Mouse (Mus musculus) heart, postnatal 36 days (tissue): Measurements from ENCODE around the gene Tubb3. TPM values are rescaled to one million over a fixed set of nuclear protein-coding genes. Genes with fewer than 3 reads are reported as not detected.
"Not testable (repeated sequence)": the region's sequence is repeated elsewhere in the genome, so short reads cannot be mapped to it uniquely, and the experiment has no call there.

ENCODE experiments used
- DNase-seq, 2 experiments: peaks; one replicate each; pipeline ENCODE4 v3.0.0; 2021 to 2022
- intact Hi-C: fragments of 180-260 bp; cut with DNase I; formaldehyde crosslinking; loops from one replicate; pipeline ENCODE4 v1.15.1; 2025
- total RNA-seq, 2 experiments: library from RNA; stranded (reverse); gene quantifications; 2 replicates each; pipeline ENCODE4 v1.2.3; 2021

Tubb3 gene
- total RNA-seq, 2 experiments from 2014 or later, result 0.72 TPM; not detected in 1

- DNase-seq, result no peak
- intact Hi-C loops, result no loop called here
These were observed 630 bp downstream of the Tubb3 start for GRCm38 (mm10) chr8:123411781-123412327.

- intact Hi-C loops, result no loop called here
- no peak for DNase-seq
These were observed 1.4 kb downstream of the Tubb3 start for GRCm38 (mm10) chr8:123412560-123413170.

- no peak for DNase-seq
- intact Hi-C loops, result no loop called here
These were observed 3.0 kb downstream of the Tubb3 start for GRCm38 (mm10) chr8:123414255-123414654.

- intact Hi-C loops, DNase-seq: not testable (repeated sequence)
These were observed 3.9 kb downstream of the Tubb3 start for GRCm38 (mm10) chr8:123414997-123415696.

- no peak for DNase-seq
- intact Hi-C loops, result no loop called here
These were observed 5.0 kb downstream of the Tubb3 start for GRCm38 (mm10) chr8:123415967-123416943.

GRCm38 (mm10) chr8:123416944-123417555 is 5.8 kb downstream of the Tubb3 start:
- DNase-seq, result no peak
- intact Hi-C loops, result no loop called here

- no peak for DNase-seq
- intact Hi-C loops, result no loop called here
These were observed 8.5 kb downstream of the Tubb3 start for GRCm38 (mm10) chr8:123419711-123420110.

- DNase-seq, result no peak
- intact Hi-C loops, result no loop called here
These were observed 9.5 kb downstream of the Tubb3 start for GRCm38 (mm10) chr8:123420525-123421281.

- intact Hi-C loops, result no loop called here
- DNase-seq, result no peak
These were observed 10.1 kb downstream of the Tubb3 start for GRCm38 (mm10) chr8:123421325-123421724.

GRCm38 (mm10) chr8:123422056-123422780 is 11.0 kb downstream of the Tubb3 start:
- intact Hi-C loops, result loop anchor here (2.0 kb wide), 1 partner anchor 103 kb away; the partner anchor contains the start of gene Fanca
- DNase-seq, result peak; percentile 62 to 65

GRCm38 (mm10) chr8:123422781-123423159 is 11.5 kb downstream of the Tubb3 start:
- DNase-seq, result no peak
- intact Hi-C loops, result loop anchor here (2.0 kb wide), 1 partner anchor 104 kb away; the partner anchor contains the start of gene Fanca

- intact Hi-C loops, result loop anchor here (2.0 kb wide), 1 partner anchor 105 kb away; the partner anchor contains the start of gene Fanca
These were observed 12.2 kb downstream of the Tubb3 start, which contains the start of gene Def8 for GRCm38 (mm10) chr8:123423441-123423840. Gene Def8 (plus strand): TSS chr8:123423527.

GRCm38 (mm10) chr8:123426511-123427509 is 15.6 kb downstream of the Tubb3 start:
- no peak for DNase-seq
- intact Hi-C loops, result no loop called here

More at GRCm38 (mm10) chr8:123423441-123423840, 12.2 kb downstream of the Tubb3 start, which contains the start of gene Def8:
- no peak for DNase-seq

GRCm38 (mm10) chr8:123427639-123428275 is 16.5 kb downstream of the Tubb3 start:
- intact Hi-C loops, result no loop called here
- no peak for DNase-seq

- DNase-seq, result no peak
- intact Hi-C loops, result no loop called here
These were observed 17.2 kb downstream of the Tubb3 start for GRCm38 (mm10) chr8:123428343-123428893.

GRCm38 (mm10) chr8:123428939-123429721 is 17.9 kb downstream of the Tubb3 start:
- no peak for DNase-seq
- intact Hi-C loops, result no loop called here
